Mouse (Mus musculus): ENCODE measurements around the gene Fkbp1b. TPM values are rescaled to one million over a fixed set of nuclear protein-coding genes. Genes with fewer than 3 reads are reported as not detected.

Fkbp1b gene
- polyA plus RNA-seq, 1 experiment: 3.2 TPM

DNA sequence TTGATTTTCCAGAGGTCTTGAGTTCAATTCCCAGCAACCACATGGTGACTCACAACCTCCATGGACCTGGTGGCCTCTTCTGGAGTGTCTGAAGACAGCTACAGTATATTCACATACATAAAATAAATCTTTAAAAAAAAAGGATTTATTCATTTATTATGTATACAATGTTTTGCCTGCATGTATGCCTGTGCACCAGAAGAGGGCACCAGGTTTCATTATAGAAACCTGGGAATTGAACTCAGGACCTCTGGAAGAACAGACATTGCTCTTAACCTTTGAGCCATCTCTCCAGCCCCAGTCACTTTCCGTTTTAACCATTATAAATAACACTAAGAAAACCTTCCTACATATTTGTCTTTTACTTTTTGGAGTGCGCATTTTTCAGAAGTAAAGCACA, 15.4 kb upstream of the Fkbp1b start:
- Histone ChIP-seq H3K4me3 (ENCODE audit: extremely low read depth, insufficient read depth, insufficient read length) (no peak overlapping the region), H3K4me1 (ENCODE audit: control insufficient read depth, insufficient read depth, insufficient read length) (no peaks in the 10 kb centered on the region), H3K36me3 (ENCODE audit: control insufficient read depth, insufficient read depth, low read length) (0 out of 2 replicates have a peak, but pooled peaks cover 1% of the 10 kb centered on the region), H3K27ac (ENCODE audit: insufficient read depth, low read length) (no peak overlapping the region), H3K27me3 (ENCODE audit: control insufficient read depth, insufficient read depth, low read length) (no peaks in the 10 kb centered on the region)
- DNase-seq (ENCODE audit: low read depth in 1 of 2, low spot score in 2 of 2): no peak
- 94% methylated on average over 2 of the region's 2 CpGs for WGBS
- TF ChIP-seq CTCF (IDR thresholded peaks at IDR 0.05; ENCODE audit: extremely low read depth, insufficient read depth, insufficient read length, insufficient replicate concordance) (no peak), POLR2A (IDR thresholded peaks at IDR 0.05; ENCODE audit: low read depth, low read length) (no peak)

DNA sequence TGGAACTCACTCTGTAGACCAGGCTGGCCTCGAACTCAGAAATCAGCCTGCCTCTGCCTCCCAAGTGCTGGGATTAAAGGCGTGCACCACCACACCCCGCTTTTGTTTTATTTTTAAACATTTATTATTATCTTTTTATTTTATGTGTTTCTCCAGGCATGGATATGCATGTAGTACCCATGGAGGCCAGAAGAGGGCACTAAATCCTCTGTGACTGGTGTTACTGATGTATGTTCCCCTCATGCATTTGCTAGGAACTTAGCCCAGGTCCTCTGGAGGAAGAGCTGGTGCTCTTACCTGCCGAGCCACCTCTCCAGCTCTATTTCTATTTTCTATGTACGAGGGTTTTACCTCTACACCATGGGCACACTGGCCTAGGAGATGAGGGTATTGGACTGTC, 14.8 kb upstream of the Fkbp1b start:
- 93% methylated on average over 5 of the region's 5 CpGs for WGBS
- DNase-seq (ENCODE audit: low read depth in 1 of 2, low spot score in 2 of 2): no peak
- peak; percentile 8; the same call in 1 of the 2 replicates for TF ChIP-seq CTCF (IDR thresholded peaks at IDR 0.05; ENCODE audit: extremely low read depth, insufficient read depth, insufficient read length, insufficient replicate concordance)
- no peak for TF ChIP-seq POLR2A (IDR thresholded peaks at IDR 0.05; ENCODE audit: low read depth, low read length)

DNA sequence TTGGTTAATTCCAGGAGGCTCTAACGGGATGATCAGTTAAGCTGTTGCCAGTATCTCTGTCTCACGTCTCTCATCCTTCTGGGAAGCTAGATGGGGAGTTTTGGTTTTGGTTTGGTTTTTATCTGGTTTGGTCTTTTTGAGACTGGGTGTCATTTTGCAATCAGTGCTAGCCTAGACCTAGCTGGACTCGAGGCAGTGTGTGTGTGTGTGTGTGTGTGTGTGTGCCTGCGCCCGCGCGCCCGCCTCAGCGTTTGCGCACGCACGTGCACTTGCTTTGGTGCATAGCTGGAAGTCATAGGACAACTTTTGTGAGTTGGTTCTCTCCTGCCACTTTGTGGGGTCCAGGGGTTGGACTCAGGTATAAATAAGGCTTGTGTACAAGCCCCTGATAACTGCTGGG, 2.4 kb upstream of the Fkbp1b start:
- H3K27ac ChIP-seq (ENCODE audit: insufficient read depth, low read length): no peak overlapping the region
- DNase-seq (ENCODE audit: low read depth in 1 of 2, low spot score in 2 of 2): peak in 1 of 2 experiments; percentile 36
- under 1% methylated on average over 12 of the region's 12 CpGs for WGBS
- H3K4me1 ChIP-seq (ENCODE audit: control insufficient read depth, insufficient read depth, insufficient read length): peaks cover 6% of the 10 kb centered on the region
- peaks cover 6% of the 10 kb centered on the region for H3K27me3 ChIP-seq (ENCODE audit: control insufficient read depth, insufficient read depth, low read length)
- peak overlapping the region; percentile 88 for H3K4me3 ChIP-seq (ENCODE audit: extremely low read depth, insufficient read depth, insufficient read length)
- H3K36me3 ChIP-seq (ENCODE audit: control insufficient read depth, insufficient read depth, low read length): no peaks in the 10 kb centered on the region
- no peak for TF ChIP-seq CTCF (IDR thresholded peaks at IDR 0.05; ENCODE audit: extremely low read depth, insufficient read depth, insufficient read length, insufficient replicate concordance)
- TF ChIP-seq POLR2A (IDR thresholded peaks at IDR 0.05; ENCODE audit: low read depth, low read length): no peak

More for the DNA sequence above, 14.8 kb upstream of the Fkbp1b start:
- Histone ChIP-seq H3K27ac (ENCODE audit: insufficient read depth, low read length) (no peak overlapping the region), H3K27me3 (ENCODE audit: control insufficient read depth, insufficient read depth, low read length) (no peaks in the 10 kb centered on the region), H3K36me3 (ENCODE audit: control insufficient read depth, insufficient read depth, low read length) (peaks cover 3% of the 10 kb centered on the region), H3K4me1 (ENCODE audit: control insufficient read depth, insufficient read depth, insufficient read length) (no peaks in the 10 kb centered on the region), H3K4me3 (ENCODE audit: extremely low read depth, insufficient read depth, insufficient read length) (no peak overlapping the region)

DNA sequence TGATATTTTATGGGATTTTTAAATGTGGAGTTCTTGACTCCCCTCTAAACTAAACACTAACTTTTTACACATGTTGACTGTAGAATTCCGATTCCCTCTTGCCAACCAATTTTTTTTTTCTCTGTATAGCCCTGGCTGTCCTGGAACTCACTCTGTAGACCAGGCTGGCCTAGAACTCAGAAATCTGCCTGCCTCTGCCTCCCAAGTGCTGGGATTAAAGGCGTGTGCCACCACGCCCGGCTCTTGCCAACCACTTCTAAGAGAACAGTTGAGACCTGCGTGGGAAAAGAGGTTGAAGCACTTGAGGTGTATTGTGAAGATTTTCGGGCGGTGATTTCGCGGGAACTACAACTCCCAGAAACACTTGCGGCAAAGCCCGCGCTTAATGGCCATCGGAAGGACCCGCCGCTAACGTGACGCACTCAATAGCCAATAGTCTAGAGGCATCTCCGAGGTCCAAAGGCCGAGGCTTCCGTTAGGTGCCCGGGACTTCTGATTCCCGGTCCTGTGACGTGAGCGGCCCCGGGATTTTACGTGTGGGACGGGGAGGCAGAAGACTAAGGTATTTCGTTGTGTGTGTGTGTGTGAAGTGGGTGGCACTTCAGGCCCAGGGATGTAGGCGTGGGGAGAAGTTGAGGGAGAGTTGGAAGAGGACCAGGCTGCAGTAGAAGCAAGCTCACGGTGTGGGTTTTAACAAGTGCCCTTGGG, 1.7 kb upstream of the Fkbp1b start, which contains the start of gene Wdcp:
TSS of gene Wdcp (plus strand) at position 414 of the 708 bp plus-strand sequence.
- Histone ChIP-seq H3K27ac (ENCODE audit: insufficient read depth, low read length) (peak within 1 kb of the TSS; percentile 38; the same call in 1 of the 2 replicates), H3K36me3 (ENCODE audit: control insufficient read depth, insufficient read depth, low read length) (no peaks in the 10 kb centered on the region), H3K4me1 (ENCODE audit: control insufficient read depth, insufficient read depth, insufficient read length) (peaks cover 6% of the 10 kb centered on the region), H3K4me3 (ENCODE audit: extremely low read depth, insufficient read depth, insufficient read length) (peak within 1 kb of the TSS; percentile 88), H3K27me3 (ENCODE audit: control insufficient read depth, insufficient read depth, low read length) (peaks cover 6% of the 10 kb centered on the region)
- peak; percentile 65 to 85 for DNase-seq (ENCODE audit: low read depth in 1 of 2, low spot score in 2 of 2)
- WGBS: 1% methylated on average over 30 of the region's 30 CpGs
- TF ChIP-seq CTCF (IDR thresholded peaks at IDR 0.05; ENCODE audit: extremely low read depth, insufficient read depth, insufficient read length, insufficient replicate concordance) (no peak), POLR2A (IDR thresholded peaks at IDR 0.05; ENCODE audit: low read depth, low read length) (no peak; the same call in 1 of the 2 replicates)

DNA sequence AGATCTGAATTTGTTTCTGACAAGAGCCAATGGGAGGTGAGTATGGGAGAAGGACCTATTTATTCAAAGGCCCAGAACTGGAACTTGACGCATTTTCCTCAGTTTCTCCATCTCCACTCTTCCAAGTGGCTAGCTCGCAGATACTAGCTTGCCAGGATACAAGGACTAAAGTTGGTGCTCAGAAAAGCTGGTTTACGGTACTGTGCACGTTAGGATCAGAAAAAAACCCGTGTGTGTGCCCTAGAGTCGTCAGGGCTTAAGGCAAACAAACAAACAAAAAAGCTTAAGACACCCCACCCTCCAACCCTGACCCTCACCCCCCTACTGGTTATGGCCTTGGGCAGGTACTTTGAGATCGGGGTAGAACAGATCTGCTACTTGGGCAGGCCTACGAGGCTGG, 1.1 kb upstream of the Fkbp1b start:
- DNase-seq (ENCODE audit: low read depth in 1 of 2, low spot score in 2 of 2): no peak
- Histone ChIP-seq H3K36me3 (ENCODE audit: control insufficient read depth, insufficient read depth, low read length) (no peaks in the 10 kb centered on the region), H3K27me3 (ENCODE audit: control insufficient read depth, insufficient read depth, low read length) (peaks cover 6% of the 10 kb centered on the region), H3K4me1 (ENCODE audit: control insufficient read depth, insufficient read depth, insufficient read length) (peaks cover 6% of the 10 kb centered on the region), H3K4me3 (ENCODE audit: extremely low read depth, insufficient read depth, insufficient read length) (no peak overlapping the region), H3K27ac (ENCODE audit: insufficient read depth, low read length) (no peak overlapping the region)
- TF ChIP-seq POLR2A (IDR thresholded peaks at IDR 0.05; ENCODE audit: low read depth, low read length) (no peak), CTCF (IDR thresholded peaks at IDR 0.05; ENCODE audit: extremely low read depth, insufficient read depth, insufficient read length, insufficient replicate concordance) (no peak)
- WGBS: 94% methylated on average over 8 of the region's 8 CpGs

DNA sequence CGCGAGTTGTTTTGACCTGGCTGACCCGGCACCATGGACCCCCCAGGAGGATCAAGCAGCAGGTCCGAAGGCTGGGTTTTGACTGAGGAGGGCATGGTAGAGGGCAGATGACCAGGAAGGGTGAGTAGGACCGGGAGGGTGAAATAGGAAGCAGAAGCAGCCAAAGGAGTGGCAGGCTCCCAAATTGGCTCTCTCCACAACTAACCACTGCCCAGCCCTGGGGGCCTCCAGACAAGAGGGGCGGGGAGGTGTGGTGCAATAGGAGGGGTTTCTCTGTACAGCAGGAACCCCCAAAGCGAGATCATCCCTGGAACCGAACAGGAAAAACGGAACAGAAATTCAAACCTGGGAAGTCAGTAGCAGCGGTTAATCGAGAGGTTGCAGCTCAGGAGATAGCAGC, 650 bp downstream of the Fkbp1b start:
- no peak for DNase-seq (ENCODE audit: low read depth in 1 of 2, low spot score in 2 of 2)
- TF ChIP-seq CTCF (IDR thresholded peaks at IDR 0.05; ENCODE audit: extremely low read depth, insufficient read depth, insufficient read length, insufficient replicate concordance) (no peak), POLR2A (IDR thresholded peaks at IDR 0.05; ENCODE audit: low read depth, low read length) (no peak)
- no peak overlapping the region for H3K27ac ChIP-seq (ENCODE audit: insufficient read depth, low read length)
- peaks cover 6% of the 10 kb centered on the region for H3K4me1 ChIP-seq (ENCODE audit: control insufficient read depth, insufficient read depth, insufficient read length)
- no peaks in the 10 kb centered on the region for H3K36me3 ChIP-seq (ENCODE audit: control insufficient read depth, insufficient read depth, low read length)
- H3K4me3 ChIP-seq (ENCODE audit: extremely low read depth, insufficient read depth, insufficient read length): peak overlapping the region; percentile 60
- WGBS: 9% methylated on average over 11 of the region's 11 CpGs
- peaks cover 6% of the 10 kb centered on the region for H3K27me3 ChIP-seq (ENCODE audit: control insufficient read depth, insufficient read depth, low read length)

DNA sequence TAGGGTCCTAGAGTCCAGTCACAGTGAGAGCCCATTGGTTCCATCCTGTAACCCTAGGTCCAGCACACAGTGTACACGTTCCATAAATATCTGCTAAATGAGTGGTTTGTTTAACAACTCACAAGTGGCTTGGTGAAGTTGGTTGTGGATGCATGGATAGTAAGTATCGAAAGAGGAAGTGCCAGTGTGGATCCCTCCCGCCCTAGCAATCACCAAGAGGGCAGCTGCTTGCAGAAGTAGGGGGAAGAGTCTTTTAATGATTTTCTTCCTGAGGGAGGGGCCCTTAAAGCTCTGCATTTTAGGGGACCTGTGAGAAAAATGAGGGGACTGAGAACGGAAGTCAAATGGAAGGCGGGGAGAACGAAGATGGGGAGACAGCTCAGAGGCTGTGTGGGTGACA, 1.4 kb downstream of the Fkbp1b start:
- WGBS: 21% methylated on average over 6 of the region's 6 CpGs
- DNase-seq (ENCODE audit: low read depth in 1 of 2, low spot score in 2 of 2): no peak
- Histone ChIP-seq H3K4me1 (ENCODE audit: control insufficient read depth, insufficient read depth, insufficient read length) (peaks cover 6% of the 10 kb centered on the region), H3K27me3 (ENCODE audit: control insufficient read depth, insufficient read depth, low read length) (peaks cover 6% of the 10 kb centered on the region), H3K4me3 (ENCODE audit: extremely low read depth, insufficient read depth, insufficient read length) (no peak overlapping the region), H3K36me3 (ENCODE audit: control insufficient read depth, insufficient read depth, low read length) (no peaks in the 10 kb centered on the region), H3K27ac (ENCODE audit: insufficient read depth, low read length) (no peak overlapping the region)
- TF ChIP-seq CTCF (IDR thresholded peaks at IDR 0.05; ENCODE audit: extremely low read depth, insufficient read depth, insufficient read length, insufficient replicate concordance) (no peak), POLR2A (IDR thresholded peaks at IDR 0.05; ENCODE audit: low read depth, low read length) (no peak)
